Mouse (Mus musculus): Measurements from ENCODE around the gene Ccdc57.
"Not testable (repeated sequence)": the region's sequence is repeated elsewhere in the genome, so short reads cannot be mapped to it uniquely, and the experiment has no call there.

Gene Ccdc57

GRCm38 (mm10) chr11:120784064-120784791 is 148.4 kb downstream of the Ccdc57 start, which contains the start of the genes Rfng and Gps1:
Gene Rfng, minus strand, starts transcription at chr11:120784207.
Gene Gps1, plus strand, starts transcription at chr11:120784272.
- DNase-seq (ENCODE audit: low spot score): peak; percentile 84

GRCm38 (mm10) chr11:120783426-120784063 is 149.1 kb downstream of the Ccdc57 start:
- DNase-seq (ENCODE audit: low spot score): no peak

GRCm38 (mm10) chr11:120781361-120781760 is 151.3 kb downstream of the Ccdc57 start:
- DNase-seq (ENCODE audit: low spot score): not testable (repeated sequence)

GRCm38 (mm10) chr11:120779876-120780275 is 152.8 kb downstream of the Ccdc57 start:
- no peak for DNase-seq (ENCODE audit: low spot score)

- DNase-seq (ENCODE audit: low spot score): no peak
These were observed 155.5 kb downstream of the Ccdc57 start for GRCm38 (mm10) chr11:120777123-120777522.
